Mouse (Mus musculus): Measurements from ENCODE around the gene 2010111I01Rik. TPM values are rescaled to one million over a fixed set of nuclear protein-coding genes. Genes with fewer than 3 reads are reported as not detected.

2010111I01Rik gene
- total and polyA plus RNA-seq, 3 experiments: 13.3 to 19.8 (median 14.4) TPM

DNA sequence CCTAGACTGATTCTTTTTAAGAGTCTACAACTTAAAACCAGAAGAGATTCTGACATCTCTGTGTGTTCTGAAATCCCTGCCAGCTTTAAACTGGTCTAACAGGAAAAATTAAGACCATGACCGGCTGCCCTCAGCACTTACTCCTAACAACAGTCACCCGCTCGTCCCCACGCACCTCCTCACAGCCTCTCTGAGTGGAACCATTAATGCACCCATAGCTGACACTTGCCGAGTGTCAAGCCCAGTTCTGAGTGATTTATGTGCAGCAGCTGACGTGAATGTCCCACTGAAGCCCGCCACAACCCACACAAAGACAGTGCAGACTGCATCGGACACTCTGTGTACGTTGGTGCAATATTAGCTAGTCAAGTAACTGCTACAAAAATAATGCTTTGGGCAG, 280.5 kb downstream of the 2010111I01Rik start:
- H3K4me1 ChIP-seq (ENCODE audit: control insufficient read depth in 1 of 2, insufficient read depth in 2 of 2): peaks cover 22 to 69% of the 10 kb centered on the region in 2 experiments
- no peak for DNase-seq (ENCODE audit: extremely low read depth)
- no peak overlapping the region for H3K4me2 ChIP-seq (ENCODE audit: insufficient read depth, low read depth, poor library complexity, severe bottlenecking)
- H3K36me3 ChIP-seq (replicated peaks in 1 of 2; ENCODE audit: control insufficient read depth in 1 of 2, insufficient read depth in 1 of 2, low read length in 1 of 2): peaks cover 0 to 33% of the 10 kb centered on the region in 2 experiments
- dilution Hi-C loops (cut with MboI; ENCODE audit: extremely low pct_ligation_motif_present, extremely low pct_unique_long_range_greater_than_20kb, low sequenced_read_pairs): no loop called here
- H3K9me3 ChIP-seq (replicated peaks; ENCODE audit: low read length): no peaks in the 10 kb centered on the region
- H3K4me3 ChIP-seq (replicated peaks in 1 of 3; ENCODE audit: low read depth in 2 of 3, low read length in 2 of 3, poor library complexity in 1 of 3): no peak overlapping the region
- H3K27ac ChIP-seq (ENCODE audit: insufficient read depth, low read depth): no peak overlapping the region
- no peaks in the 10 kb centered on the region for H3K27me3 ChIP-seq (replicated peaks)
- H3K79me2 ChIP-seq (replicated peaks; ENCODE audit: control insufficient read depth, extremely low read depth, insufficient read depth, poor library complexity, severe bottlenecking): peaks cover 2% of the 10 kb centered on the region
- in situ Hi-C loops (cut with MboI; ENCODE audit: low pct_ligation_motif_present, low pct_unique_long_range_greater_than_20kb, low sequenced_read_pairs): no loop called here
- H3K9ac ChIP-seq (ENCODE audit: insufficient read depth, low read depth): no peak overlapping the region
- TF ChIP-seq MXI1 (IDR thresholded peaks at IDR 0.05; ENCODE audit: low read depth, low read length) (no peak), TBP (conservative IDR thresholded peaks at IDR 0.05; ENCODE audit: low read depth, low read length) (no peak), POLR2AphosphoS2 (IDR thresholded peaks at IDR 0.05; ENCODE audit: low read depth, low read length) (no peak), ZC3H11A (IDR thresholded peaks at IDR 0.05; ENCODE audit: low read depth, low read length) (no peak), ZNF384 (IDR thresholded peaks at IDR 0.05; ENCODE audit: low read depth, low read length) (no peak), UBTF (IDR thresholded peaks at IDR 0.05; ENCODE audit: low read depth, low read length) (no peak), MEF2A (IDR thresholded peaks at IDR 0.05; ENCODE audit: borderline replicate concordance, low read depth, low read length) (no peak), PAX5 (IDR thresholded peaks at IDR 0.05; ENCODE audit: low read length) (no peak), POLR2A (IDR thresholded peaks at IDR 0.05; ENCODE audit: low read depth, low read length) (no peak)

- Histone ChIP-seq H3K9me3 (replicated peaks; ENCODE audit: low read length) (no peaks in the 10 kb centered on the region), H3K4me1 (ENCODE audit: control insufficient read depth in 1 of 2, insufficient read depth in 2 of 2) (peaks cover 25 to 73% of the 10 kb centered on the region in 2 experiments), H3K4me3 (replicated peaks in 1 of 3; ENCODE audit: low read depth in 2 of 3, low read length in 2 of 3, poor library complexity in 1 of 3) (no peak overlapping the region), H3K27me3 (replicated peaks) (no peaks in the 10 kb centered on the region), H3K9ac (ENCODE audit: insufficient read depth, low read depth) (peak overlapping the region; percentile 10; the same call in 1 of the 2 replicates), H3K36me3 (replicated peaks in 1 of 2; ENCODE audit: control insufficient read depth in 1 of 2, insufficient read depth in 1 of 2, low read length in 1 of 2) (peaks cover 0 to 37% of the 10 kb centered on the region in 2 experiments), H3K79me2 (replicated peaks; ENCODE audit: control insufficient read depth, extremely low read depth, insufficient read depth, poor library complexity, severe bottlenecking) (peaks cover 2% of the 10 kb centered on the region), H3K27ac (ENCODE audit: insufficient read depth, low read depth) (no peak overlapping the region), H3K4me2 (ENCODE audit: insufficient read depth, low read depth, poor library complexity, severe bottlenecking) (peak overlapping the region; percentile 81; the same call in 1 of the 2 replicates)
- dilution Hi-C loops (cut with MboI; ENCODE audit: extremely low pct_ligation_motif_present, extremely low pct_unique_long_range_greater_than_20kb, low sequenced_read_pairs): no loop called here
- no peak for TF ChIP-seq CHD2 (IDR thresholded peaks at IDR 0.05; ENCODE audit: low read length)
- 0 out of 2 replicates have a peak, but pooled peaks have one; percentile 15 for TF ChIP-seq EP300 (IDR thresholded peaks at IDR 0.05; ENCODE audit: low read length)
- peak; percentile 55 for TF ChIP-seq MEF2A (IDR thresholded peaks at IDR 0.05; ENCODE audit: borderline replicate concordance, low read depth, low read length)
- 0 out of 2 replicates have a peak, but pooled peaks have one; percentile 17 for TF ChIP-seq MYC (IDR thresholded peaks at IDR 0.05; ENCODE audit: low read depth, low read length)
- no peak for TF ChIP-seq PAX5 (IDR thresholded peaks at IDR 0.05; ENCODE audit: low read length)
- peak; percentile 53 for TF ChIP-seq JUND (conservative IDR thresholded peaks at IDR 0.05; ENCODE audit: low read depth, low read length)
- TF ChIP-seq ETS1 (conservative IDR thresholded peaks at IDR 0.05; ENCODE audit: low read depth, low read length): 0 out of 2 replicates have a peak, but pooled peaks have one; percentile 9
- TF ChIP-seq TCF12 (IDR thresholded peaks at IDR 0.05; ENCODE audit: low read depth, low read length): peak; percentile 30; the same call in 1 of the 2 replicates
- no peak for TF ChIP-seq KAT2A (IDR thresholded peaks at IDR 0.05; ENCODE audit: insufficient replicate concordance, low read length)
- peak; percentile 81 for TF ChIP-seq JUN (IDR thresholded peaks at IDR 0.05; ENCODE audit: insufficient read depth, low read depth, low read length)
- no peak for DNase-seq (ENCODE audit: extremely low read depth)
- in situ Hi-C loops (cut with MboI; ENCODE audit: low pct_ligation_motif_present, low pct_unique_long_range_greater_than_20kb, low sequenced_read_pairs): no loop called here
Measured at GRCm38 (mm10) chr13:63245812-63246211, 281.1 kb downstream of the 2010111I01Rik start.

Measured in CH12.LX (cell line).